Mouse (Mus musculus): Measurements from ENCODE around the gene Copz2. TPM values are rescaled to one million over a fixed set of nuclear protein-coding genes. Genes with fewer than 3 reads are reported as not detected.

Gene Copz2
- total and polyA plus RNA-seq, 2 experiments from 2014 or later = 6.3 to 26.4 TPM

- Histone ChIP-seq H3K9ac (replicated peaks; ENCODE audit: low read length) (peak overlapping the region; percentile 30; the same call in 1 of the 2 replicates), H3K36me3 (ENCODE audit: insufficient read depth, low read length) (peaks cover 21% of the 10 kb centered on the region; the same call in 1 of the 2 replicates), H3K4me2 (ENCODE audit: low read depth, low read length) (no peak overlapping the region), H3K27ac (peak overlapping the region; percentile 36; the same call in 1 of the 2 replicates), H3K9me3 (ENCODE audit: low read length) (no peaks in the 10 kb centered on the region), H3K4me1 (ENCODE audit: insufficient read depth, low read length) (peaks cover 22% of the 10 kb centered on the region), H3K4me3 (ENCODE audit: low read length) (no peak overlapping the region), H3K27me3 (ENCODE audit: insufficient read depth, low read length) (no peaks in the 10 kb centered on the region)
- 25% methylated on average over 15 of the region's 15 CpGs for WGBS
- peak; percentile 47 for DNase-seq (ENCODE audit: low spot score)
- TF ChIP-seq CTCF (IDR thresholded peaks at IDR 0.05; ENCODE audit: low read depth) = no peak
- ATAC-seq = no peak
Observed at GRCm38 (mm10) chr11:96906431-96907161, 56.9 kb downstream of the Copz2 start.

- peaks cover 21% of the 10 kb centered on the region; the same call in 1 of the 2 replicates for H3K36me3 ChIP-seq (ENCODE audit: insufficient read depth, low read length)
- H3K4me2 ChIP-seq (ENCODE audit: low read depth, low read length) = no peak overlapping the region
- no peak for ATAC-seq
- no peaks in the 10 kb centered on the region for H3K27me3 ChIP-seq (ENCODE audit: insufficient read depth, low read length)
- DNase-seq (ENCODE audit: low spot score) = no peak
- H3K4me3 ChIP-seq (ENCODE audit: low read length) = no peak overlapping the region
- H3K9me3 ChIP-seq (ENCODE audit: low read length) = no peaks in the 10 kb centered on the region
- H3K9ac ChIP-seq (replicated peaks; ENCODE audit: low read length) = 0 out of 2 replicates have a peak overlapping the region, but pooled peaks have one; percentile 26
- WGBS = 82% methylated on average over 12 of the region's 12 CpGs
- no peak for TF ChIP-seq CTCF (IDR thresholded peaks at IDR 0.05; ENCODE audit: low read depth)
- peaks cover 6% of the 10 kb centered on the region; the same call in 1 of the 2 replicates for H3K4me1 ChIP-seq (ENCODE audit: insufficient read depth, low read length)
- no peak overlapping the region for H3K27ac ChIP-seq
Observed at GRCm38 (mm10) chr11:96908594-96908993, 58.9 kb downstream of the Copz2 start.

GRCm38 (mm10) chr11:96910003-96910402 lies 60.3 kb downstream of the Copz2 start:
- Histone ChIP-seq H3K9me3 (ENCODE audit: low read length) (no peaks in the 10 kb centered on the region), H3K36me3 (ENCODE audit: insufficient read depth, low read length) (peaks cover 21% of the 10 kb centered on the region; the same call in 1 of the 2 replicates), H3K9ac (replicated peaks; ENCODE audit: low read length) (no peak overlapping the region), H3K27me3 (ENCODE audit: insufficient read depth, low read length) (no peaks in the 10 kb centered on the region), H3K4me1 (ENCODE audit: insufficient read depth, low read length) (peaks cover 6% of the 10 kb centered on the region), H3K27ac (no peak overlapping the region), H3K4me3 (ENCODE audit: low read length) (no peak overlapping the region), H3K4me2 (ENCODE audit: low read depth, low read length) (no peak overlapping the region)
- DNase-seq (ENCODE audit: low spot score) = peak; percentile 93
- peak; percentile 94 for TF ChIP-seq CTCF (IDR thresholded peaks at IDR 0.05; ENCODE audit: low read depth)
- peak; percentile 74 for ATAC-seq
- 21% methylated on average over 7 of the region's 7 CpGs for WGBS

MicroRNAs encoded within 50 kb of the gene (microRNA counts, 519-probe panel; counts per million panel counts)
- microRNA mmu-miR-152 = 3,976 counts per million, percentile 70 among the panel's probes with 10 or more counts

Small RNA genes lying within 50 kb of the gene (microRNA-seq; reads per million reads assigned to microRNA genes)
- gene Mir152 = 107 to 109 reads per million in 2 experiments

Other genes starting within 250 kb of the Copz2 start
- 66.0 and 71.4 TPM in 2 replicates for gene Snx11, start 72.3 kb upstream of the Copz2 start, total RNA-seq (2014; rRNA removed)
- gene Snx11, start 72.3 kb upstream of the Copz2 start, polyA plus RNA-seq (2015; fragmentation: Nextera tagmentation; extraction: Ambion mirVana) = 36.5 and 40.9 TPM in 2 replicates
- 23.1 and 27.9 TPM in 2 replicates for gene Cbx1, start 60.7 kb upstream of the Copz2 start, total RNA-seq (2014; rRNA removed)
- gene Cbx1, start 60.7 kb upstream of the Copz2 start, polyA plus RNA-seq (2015; fragmentation: Nextera tagmentation; extraction: Ambion mirVana) = 57.2 and 63.0 TPM in 2 replicates
- 91.4 and 92.8 TPM in 2 replicates for gene Nfe2l1, start 19.9 kb upstream of the Copz2 start, total RNA-seq (2014; rRNA removed)
- 67.2 and 69.0 TPM in 2 replicates for gene Nfe2l1, start 19.9 kb upstream of the Copz2 start, polyA plus RNA-seq (2015; fragmentation: Nextera tagmentation; extraction: Ambion mirVana)
- 44.9 and 56.5 TPM in 2 replicates for gene Cdk5rap3, start 66.6 kb downstream of the Copz2 start, total RNA-seq (2014; rRNA removed)
- gene Cdk5rap3, start 66.6 kb downstream of the Copz2 start, polyA plus RNA-seq (2015; fragmentation: Nextera tagmentation; extraction: Ambion mirVana) = 77.1 and 87.8 TPM in 2 replicates
- gene Prr15l, start 78.2 kb downstream of the Copz2 start, total RNA-seq (2014; rRNA removed) = 0.10 and 0.75 TPM in 2 replicates
- gene Prr15l, start 78.2 kb downstream of the Copz2 start, polyA plus RNA-seq (2015; fragmentation: Nextera tagmentation; extraction: Ambion mirVana) = 0.19 and 0.71 TPM in 2 replicates
- gene Pnpo, start 94.1 kb downstream of the Copz2 start, total RNA-seq (2014; rRNA removed) = 31.5 and 37.2 TPM in 2 replicates
- 37.3 and 38.3 TPM in 2 replicates for gene Pnpo, start 94.1 kb downstream of the Copz2 start, polyA plus RNA-seq (2015; fragmentation: Nextera tagmentation; extraction: Ambion mirVana)
- 7.3 and 8.8 TPM in 2 replicates for gene Sp2, start 133.1 kb downstream of the Copz2 start, total RNA-seq (2014; rRNA removed)
- gene Sp2, start 133.1 kb downstream of the Copz2 start, polyA plus RNA-seq (2015; fragmentation: Nextera tagmentation; extraction: Ambion mirVana) = 11.9 and 14.4 TPM in 2 replicates
- gene Sp6, start 163.5 kb downstream of the Copz2 start, total RNA-seq (2014; rRNA removed) = 0.18 and 0.99 TPM in 2 replicates
- gene Sp6, start 163.5 kb downstream of the Copz2 start, polyA plus RNA-seq (2015; fragmentation: Nextera tagmentation; extraction: Ambion mirVana) = 0.38 and 0.54 TPM in 2 replicates
- gene Scrn2, start 180.1 kb downstream of the Copz2 start, total RNA-seq (2014; rRNA removed) = 10.5 and 24.0 TPM in 2 replicates
- gene Scrn2, start 180.1 kb downstream of the Copz2 start, polyA plus RNA-seq (2015; fragmentation: Nextera tagmentation; extraction: Ambion mirVana) = 12.4 and 13.8 TPM in 2 replicates
- gene Lrrc46, start 191.5 kb downstream of the Copz2 start, total RNA-seq (2014; rRNA removed) = 0.36 and 3.5 TPM in 2 replicates
- gene Lrrc46, start 191.5 kb downstream of the Copz2 start, polyA plus RNA-seq (2015; fragmentation: Nextera tagmentation; extraction: Ambion mirVana) = 3.5 and 4.1 TPM in 2 replicates
- gene Mrpl10, start 191.7 kb downstream of the Copz2 start, total RNA-seq (2014; rRNA removed) = 64.6 and 69.3 TPM in 2 replicates
- gene Mrpl10, start 191.7 kb downstream of the Copz2 start, polyA plus RNA-seq (2015; fragmentation: Nextera tagmentation; extraction: Ambion mirVana) = 64.9 and 66.6 TPM in 2 replicates
- 11.5 and 14.6 TPM in 2 replicates for gene Osbpl7, start 200.8 kb downstream of the Copz2 start, total RNA-seq (2014; rRNA removed)
- gene Osbpl7, start 200.8 kb downstream of the Copz2 start, polyA plus RNA-seq (2015; fragmentation: Nextera tagmentation; extraction: Ambion mirVana) = 12.5 and 13.2 TPM in 2 replicates

Data from hindbrain, postnatal 0 days (tissue).